Mouse (Mus musculus) limb, embryonic 12.5 days (tissue): Measurements from ENCODE around the gene Ptk7. TPM values are rescaled to one million over a fixed set of nuclear protein-coding genes. Genes with fewer than 3 reads are reported as not detected.

Experiments used
- ATAC-seq: fragments of 200-750 bp; cut with Nextera tagmentation; 2 replicates; pipeline ENCODE4 v1.8.0; 2017; ENCODE audit warnings: low read depth, moderate TSS enrichment; ENCODE audit not compliant: insufficient number of reproducible peaks, insufficient read depth, low FRiP score, low TSS enrichment
- H3K27ac ChIP-seq: fragments of 300-500 bp; sonication (generic); 2 replicates; pipeline ENCODE4 v1.5.1; 2016; ENCODE audit warnings: mild to moderate bottlenecking, moderate library complexity
- H3K27me3 ChIP-seq: fragments of 300-500 bp; sonication (generic); 2 replicates; pipeline ENCODE4 v1.6.1; 2016; ENCODE audit warnings: mild to moderate bottlenecking, moderate library complexity
- H3K36me3 ChIP-seq: fragments of 300-500 bp; sonication (generic); 2 replicates; pipeline ENCODE4 v1.6.1; 2016; ENCODE audit warnings: mild to moderate bottlenecking, moderate library complexity
- H3K4me1 ChIP-seq: fragments of 300-500 bp; sonication (generic); replicated peaks from 2 replicates; pipeline ENCODE4 v1.6.1; 2016
- H3K4me2 ChIP-seq: fragments of 300-500 bp; sonication (generic); 2 replicates; pipeline ENCODE4 v1.6.1; 2016; ENCODE audit warnings: mild to moderate bottlenecking, moderate library complexity
- H3K4me3 ChIP-seq: fragments of 300-500 bp; sonication (generic); replicated peaks from 2 replicates; pipeline ENCODE4 v1.5.1; 2016; ENCODE audit warnings: mild to moderate bottlenecking
- H3K9ac ChIP-seq: fragments of 300-500 bp; sonication (generic); replicated peaks from 2 replicates; pipeline ENCODE4 v1.6.1; 2016; ENCODE audit warnings: mild to moderate bottlenecking, moderate library complexity
- H3K9me3 ChIP-seq: fragments of 300-500 bp; sonication (generic); 2 replicates; pipeline ENCODE4 v1.6.1; 2016; ENCODE audit warnings: mild to moderate bottlenecking, moderate library complexity
- WGBS: fragments of 180-500 bp; shearing (Covaris S2); methylation state at CpG from one replicate; pipeline ENCODE4 v1.1.7; 2016; 5-methylcytosine and 5-hydroxymethylcytosine counted together
- polyA plus RNA-seq: library from polyadenylated mRNA; unstranded; fragments of >200 nt; fragmentation: Nextera tagmentation; extraction: Ambion mirVana; gene quantifications from 2 replicates; pipeline ENCODE4 v1.2.1, GENCODE M21; 2016

Ptk7 gene
- polyA plus RNA-seq, 1 experiment from 2014 or later = 156 TPM

GRCm38 (mm10) chr17:46555673-46556583 lies 73.4 kb downstream of the Ptk7 start, which contains the start of gene Srf:
Gene Srf, minus strand, starts transcription at chr17:46556175.
- under 1% methylated on average over 77 of the region's 87 CpGs for WGBS
- H3K36me3 ChIP-seq = peaks cover 15% of the 10 kb centered on the region
- H3K4me2 ChIP-seq = peak within 1 kb of the TSS; percentile 93
- peak within 1 kb of the TSS; percentile 99 for H3K4me3 ChIP-seq
- peak within 1 kb of the TSS; percentile 92 for H3K27ac ChIP-seq
- ATAC-seq = peak; percentile 95
- H3K9ac ChIP-seq = peak within 1 kb of the TSS; percentile 99
- H3K27me3 ChIP-seq = no peaks in the 10 kb centered on the region
- H3K4me1 ChIP-seq = peaks cover 42% of the 10 kb centered on the region
- H3K9me3 ChIP-seq = no peaks in the 10 kb centered on the region

GRCm38 (mm10) chr17:46554977-46555672 lies 74.2 kb downstream of the Ptk7 start:
- peak overlapping the region; percentile 99 for H3K4me3 ChIP-seq
- peak overlapping the region; percentile 92 for H3K27ac ChIP-seq
- WGBS = under 1% methylated on average over 72 of the region's 75 CpGs
- H3K4me2 ChIP-seq = peak overlapping the region; percentile 93
- no peaks in the 10 kb centered on the region for H3K27me3 ChIP-seq
- no peaks in the 10 kb centered on the region for H3K9me3 ChIP-seq
- H3K4me1 ChIP-seq = peaks cover 42% of the 10 kb centered on the region
- peaks cover 23% of the 10 kb centered on the region for H3K36me3 ChIP-seq
- no peak for ATAC-seq
- H3K9ac ChIP-seq = peak overlapping the region; percentile 99

GRCm38 (mm10) chr17:46554646-46554976 lies 74.7 kb downstream of the Ptk7 start:
- H3K4me2 ChIP-seq = peak overlapping the region; percentile 93
- H3K9me3 ChIP-seq = no peaks in the 10 kb centered on the region
- H3K27me3 ChIP-seq = no peaks in the 10 kb centered on the region
- peak overlapping the region; percentile 99 for H3K9ac ChIP-seq
- no peak for ATAC-seq
- H3K27ac ChIP-seq = peak overlapping the region; percentile 92
- 1% methylated on average over 11 of the region's 11 CpGs for WGBS
- H3K4me1 ChIP-seq = peaks cover 42% of the 10 kb centered on the region
- H3K36me3 ChIP-seq = peaks cover 28% of the 10 kb centered on the region
- H3K4me3 ChIP-seq = peak overlapping the region; percentile 99

GRCm38 (mm10) chr17:46553926-46554325 lies 75.4 kb downstream of the Ptk7 start:
- Histone ChIP-seq H3K4me2 (peak overlapping the region; percentile 93), H3K36me3 (peaks cover 33% of the 10 kb centered on the region), H3K27ac (no peak overlapping the region), H3K4me1 (peaks cover 42% of the 10 kb centered on the region), H3K9ac (peak overlapping the region; percentile 45; the same call in 1 of the 2 replicates), H3K9me3 (no peaks in the 10 kb centered on the region), H3K27me3 (no peaks in the 10 kb centered on the region), H3K4me3 (peak overlapping the region; percentile 99)
- 63% methylated on average over 3 of the region's 3 CpGs for WGBS
- no peak for ATAC-seq

- H3K36me3 ChIP-seq = peaks cover 38% of the 10 kb centered on the region
- no peaks in the 10 kb centered on the region for H3K27me3 ChIP-seq
- no peak for ATAC-seq
- H3K9ac ChIP-seq = peak overlapping the region; percentile 45; the same call in 1 of the 2 replicates
- H3K9me3 ChIP-seq = no peaks in the 10 kb centered on the region
- H3K4me3 ChIP-seq = peak overlapping the region; percentile 99
- peak overlapping the region; percentile 93 for H3K4me2 ChIP-seq
- peaks cover 42% of the 10 kb centered on the region for H3K4me1 ChIP-seq
- 41% methylated on average over 11 of the region's 11 CpGs for WGBS
- H3K27ac ChIP-seq = peak overlapping the region; percentile 82
These were observed 75.8 kb downstream of the Ptk7 start for GRCm38 (mm10) chr17:46553469-46553868.

- Histone ChIP-seq H3K9ac (peak overlapping the region; percentile 45), H3K27ac (peak overlapping the region; percentile 82), H3K9me3 (no peaks in the 10 kb centered on the region), H3K27me3 (peaks cover 2% of the 10 kb centered on the region; the same call in 1 of the 2 replicates), H3K4me3 (peak overlapping the region; percentile 99), H3K4me1 (peaks cover 44% of the 10 kb centered on the region), H3K4me2 (peak overlapping the region; percentile 93), H3K36me3 (peaks cover 43% of the 10 kb centered on the region)
- WGBS = 1% methylated on average over 24 of the region's 24 CpGs
- ATAC-seq = peak; percentile 41
These were observed 76.4 kb downstream of the Ptk7 start for GRCm38 (mm10) chr17:46552841-46553423.

- H3K9me3 ChIP-seq = no peaks in the 10 kb centered on the region
- peaks cover 10% of the 10 kb centered on the region for H3K27me3 ChIP-seq
- no peak for ATAC-seq
- 86% methylated on average over 7 of the region's 7 CpGs for WGBS
- peaks cover 49% of the 10 kb centered on the region for H3K36me3 ChIP-seq
- H3K4me2 ChIP-seq = peak overlapping the region; percentile 93; the same call in 1 of the 2 replicates
- H3K9ac ChIP-seq = no peak overlapping the region
- H3K4me1 ChIP-seq = peaks cover 46% of the 10 kb centered on the region
- peak overlapping the region; percentile 99; the same call in 1 of the 2 replicates for H3K4me3 ChIP-seq
- H3K27ac ChIP-seq = peak overlapping the region; percentile 82; the same call in 1 of the 2 replicates
These were observed 77.2 kb downstream of the Ptk7 start for GRCm38 (mm10) chr17:46552151-46552550.

GRCm38 (mm10) chr17:46551369-46551768 lies 77.9 kb downstream of the Ptk7 start:
- WGBS = 92% methylated on average over 6 of the region's 6 CpGs

GRCm38 (mm10) chr17:46550904-46551303 lies 78.4 kb downstream of the Ptk7 start:
- Histone ChIP-seq H3K36me3 (peaks cover 49% of the 10 kb centered on the region), H3K9me3 (no peaks in the 10 kb centered on the region), H3K4me1 (peaks cover 51% of the 10 kb centered on the region), H3K9ac (no peak overlapping the region), H3K4me3 (no peak overlapping the region), H3K27ac (no peak overlapping the region), H3K27me3 (peaks cover 18% of the 10 kb centered on the region), H3K4me2 (no peak overlapping the region)
- ATAC-seq = no peak
- WGBS = 90% methylated on average over 7 of the region's 7 CpGs

More at GRCm38 (mm10) chr17:46551369-46551768, 77.9 kb downstream of the Ptk7 start:
- Histone ChIP-seq H3K36me3 (peaks cover 49% of the 10 kb centered on the region), H3K4me2 (no peak overlapping the region), H3K4me1 (peaks cover 48% of the 10 kb centered on the region), H3K4me3 (no peak overlapping the region), H3K9ac (no peak overlapping the region), H3K9me3 (no peaks in the 10 kb centered on the region), H3K27me3 (peaks cover 17% of the 10 kb centered on the region), H3K27ac (no peak overlapping the region)
- no peak for ATAC-seq

GRCm38 (mm10) chr17:46549642-46550041 lies 79.7 kb downstream of the Ptk7 start:
- H3K4me1 ChIP-seq = peaks cover 49% of the 10 kb centered on the region
- H3K27ac ChIP-seq = no peak overlapping the region
- H3K4me2 ChIP-seq = no peak overlapping the region
- no peak for ATAC-seq
- no peaks in the 10 kb centered on the region for H3K9me3 ChIP-seq
- peaks cover 49% of the 10 kb centered on the region for H3K36me3 ChIP-seq
- no peak overlapping the region for H3K9ac ChIP-seq
- peaks cover 27% of the 10 kb centered on the region for H3K27me3 ChIP-seq
- no peak overlapping the region for H3K4me3 ChIP-seq
- 91% methylated on average over 9 of the region's 9 CpGs for WGBS

- WGBS = 25% methylated on average over 8 of the region's 8 CpGs
- Histone ChIP-seq H3K36me3 (peaks cover 49% of the 10 kb centered on the region), H3K9ac (no peak overlapping the region), H3K9me3 (no peaks in the 10 kb centered on the region), H3K4me2 (no peak overlapping the region), H3K4me1 (peaks cover 44% of the 10 kb centered on the region), H3K27me3 (peaks cover 27% of the 10 kb centered on the region), H3K27ac (no peak overlapping the region), H3K4me3 (no peak overlapping the region)
- no peak for ATAC-seq
These were observed 80.1 kb downstream of the Ptk7 start for GRCm38 (mm10) chr17:46549193-46549592.
